Mouse (Mus musculus): Measurements from ENCODE around the gene Man1b1. TPM values are rescaled to one million over a fixed set of nuclear protein-coding genes. Genes with fewer than 3 reads are reported as not detected.

Gene Man1b1
- 21.6 TPM for polyA plus RNA-seq (2014; fragmentation: Illumina TruSeq; extraction: RNeasy Lipid Tissue Mini Kit (QIAGEN cat#74804); ENCODE audit: low read depth, low replicate concordance)

GRCm38 (mm10) chr2:25332286-25333160, at the start of gene Man1b1:
TSS of gene Man1b1 (plus strand) at chr2:25332338.

DNA sequence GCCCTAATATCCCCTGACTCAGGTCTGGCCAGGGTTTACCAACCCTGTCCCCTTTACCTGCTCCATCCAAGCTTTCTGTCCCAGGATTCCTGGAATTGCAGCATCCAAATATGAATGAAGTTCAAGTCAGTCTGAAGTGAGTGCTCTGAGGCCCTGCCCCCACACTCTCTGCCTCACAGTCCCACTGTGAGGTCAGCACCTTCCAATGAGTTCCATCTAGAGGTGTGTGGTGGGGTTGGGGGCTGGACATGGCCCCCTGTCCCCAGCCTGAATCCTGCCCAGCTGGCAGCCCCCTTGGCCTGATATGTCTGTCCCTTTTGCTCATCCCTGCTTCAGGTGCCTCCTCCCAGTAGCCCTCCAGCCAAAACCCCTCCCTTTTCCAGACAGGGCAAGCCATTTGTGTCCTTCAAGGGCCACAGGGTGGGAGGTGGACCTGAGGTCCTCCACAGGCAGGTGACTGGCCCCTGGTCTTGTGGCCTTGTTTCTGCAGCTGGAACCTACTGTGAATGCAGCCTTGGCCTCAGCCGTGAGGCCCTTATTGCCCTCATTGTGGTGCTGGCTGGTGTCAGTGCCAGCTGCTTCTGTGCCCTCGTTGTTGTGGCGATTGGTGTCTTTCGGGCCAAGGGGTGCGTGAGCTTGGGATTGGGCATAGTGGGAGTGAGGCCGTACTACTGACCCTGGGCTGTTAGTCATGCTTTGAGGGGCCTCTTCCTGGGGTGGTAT, 44.0 kb upstream of the Man1b1 start, which contains the start of gene Tmem210:
Gene Tmem210 (plus strand): TSS at position 219 of the 723 bp plus-strand sequence.

GRCm38 (mm10) chr2:25289651-25290050, 42.5 kb upstream of the Man1b1 start, which contains the start of gene Lrrc26:
TSS of gene Lrrc26 (plus strand) at chr2:25289915.

DNA sequence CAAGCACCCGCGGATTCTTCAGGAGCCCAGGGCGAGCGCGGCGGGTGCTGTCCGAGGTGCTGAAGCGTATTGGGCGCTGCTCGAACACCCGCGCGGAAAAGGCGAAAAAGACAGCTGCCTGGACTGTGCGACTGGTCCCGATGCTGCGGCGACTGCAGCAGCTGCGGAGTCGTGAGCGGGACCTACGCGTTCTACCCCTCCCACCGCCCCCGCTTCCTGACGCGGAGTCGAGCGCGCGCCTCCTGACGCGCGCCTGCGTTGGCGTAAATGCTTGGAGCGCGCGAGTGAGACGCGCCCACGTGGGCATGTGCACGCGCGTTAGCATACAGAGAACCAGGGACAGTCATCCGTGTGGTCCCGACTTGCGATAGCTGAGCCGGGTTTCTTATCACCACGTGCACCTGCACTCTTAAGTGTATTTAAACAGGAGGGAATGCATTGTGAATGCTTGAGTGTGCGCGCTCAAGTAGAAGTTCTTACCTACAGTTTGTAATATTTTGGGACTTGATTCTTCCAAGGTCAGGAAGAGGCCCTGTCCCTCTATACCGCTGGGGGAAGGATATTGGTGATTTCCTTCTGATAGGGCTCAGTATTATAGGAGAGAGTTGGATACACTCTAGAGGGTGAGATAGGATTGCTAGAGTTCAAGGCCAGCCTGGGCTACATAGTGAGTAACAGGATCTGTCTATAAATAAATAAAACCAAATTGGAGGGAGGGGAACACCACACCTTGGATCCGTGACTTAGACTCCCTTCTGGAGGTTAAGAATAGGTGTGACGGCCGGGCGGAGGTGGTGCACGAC, 13.0 kb upstream of the Man1b1 start, which contains the start of gene Grin1:
Gene Grin1 (minus strand): TSS at position 217 of the 803 bp plus-strand sequence.

DNA sequence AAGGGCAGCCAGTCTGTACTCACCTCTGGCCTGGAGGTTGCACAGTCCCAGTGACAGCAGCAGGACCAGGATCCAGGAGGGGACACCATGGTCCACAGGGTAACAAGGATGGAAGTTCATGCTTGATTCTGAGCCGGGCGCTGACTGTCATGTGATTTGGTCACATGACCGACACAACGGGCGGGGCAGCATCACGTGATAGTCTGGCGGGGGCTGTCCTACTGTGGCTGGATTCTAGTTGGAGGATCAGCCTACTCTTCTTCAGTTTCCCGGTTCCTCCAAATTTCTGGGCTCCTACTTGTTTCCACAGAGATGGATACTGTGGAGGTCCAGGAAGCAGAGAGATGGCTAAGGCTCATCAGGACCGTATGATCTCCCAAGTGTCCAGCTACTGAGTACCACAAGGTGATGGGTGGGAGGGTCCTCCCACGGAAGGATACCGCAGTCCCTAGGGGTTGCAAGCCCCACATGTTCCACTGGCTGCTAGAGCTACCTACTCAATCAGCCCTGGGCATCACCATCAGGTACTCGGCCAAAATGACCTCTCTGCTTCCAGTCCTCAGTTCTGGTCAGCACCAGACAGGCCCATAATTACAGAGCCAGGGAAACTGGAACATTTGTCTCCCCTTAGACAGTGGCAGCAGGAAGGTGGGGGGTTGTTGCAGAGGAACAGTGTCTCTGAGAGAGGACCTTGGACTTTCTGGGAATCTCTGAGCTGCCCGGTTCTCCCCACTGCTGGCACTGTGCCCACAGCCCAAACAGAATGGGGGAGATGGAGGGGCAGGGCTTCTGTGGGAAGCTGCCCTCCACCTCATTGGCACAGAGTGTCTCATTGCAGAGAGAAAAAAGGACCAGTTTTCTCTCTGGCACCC, 24.3 kb downstream of the Man1b1 start, which contains the start of gene Dpp7:
Gene Dpp7 (minus strand): TSS at position 152 of the 872 bp plus-strand sequence.

GRCm38 (mm10) chr2:25365091-25365761, 33.1 kb downstream of the Man1b1 start, which contains the start of gene Uap1l1:
TSS of gene Uap1l1 (minus strand) at chr2:25365682.

DNA sequence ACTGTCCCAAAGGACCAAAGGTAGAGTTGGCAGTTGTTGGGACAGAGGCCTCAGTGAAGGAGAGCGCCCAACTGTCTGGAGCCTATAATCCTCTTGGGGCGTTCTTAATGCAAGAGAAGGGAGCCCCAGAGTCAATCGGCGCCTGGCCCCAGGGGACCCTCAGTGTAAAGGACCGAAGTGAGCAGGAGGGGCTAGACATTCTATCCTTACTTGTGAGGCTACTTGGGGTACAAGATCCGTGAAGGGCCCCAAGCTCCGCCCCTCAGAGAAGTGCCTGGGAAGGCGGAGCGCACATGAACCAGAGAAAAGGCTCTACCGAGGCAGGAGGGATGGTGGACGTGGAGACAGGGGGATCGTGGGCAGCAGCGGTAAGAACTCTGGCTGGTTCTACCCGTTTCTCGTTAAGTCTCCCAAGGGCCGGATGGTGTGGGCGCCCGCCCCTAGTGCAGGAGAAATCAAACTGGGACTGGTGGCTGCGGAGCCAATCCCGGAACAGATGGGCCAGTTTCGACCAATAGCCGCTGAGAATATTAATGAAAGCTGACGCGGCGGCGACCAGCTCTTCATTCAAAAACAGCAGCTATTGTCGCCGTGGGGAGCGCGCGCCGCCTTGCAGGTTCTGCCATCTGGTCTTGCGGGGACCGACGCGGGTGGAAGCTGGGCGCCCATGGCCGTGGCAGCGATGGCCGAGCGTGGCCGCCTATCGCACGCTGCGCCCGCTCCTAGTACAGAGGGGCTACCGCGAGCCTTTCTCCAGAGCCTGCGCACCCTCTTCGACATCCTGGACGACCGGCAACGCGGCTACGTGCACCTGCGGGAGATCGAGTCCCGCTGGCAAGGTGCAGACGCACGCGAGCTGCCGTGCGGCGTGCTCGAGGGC, 39.9 kb downstream of the Man1b1 start, which contains the start of gene Sapcd2:
Gene Sapcd2 (plus strand): TSS at position 558 of the 880 bp plus-strand sequence.

DNA sequence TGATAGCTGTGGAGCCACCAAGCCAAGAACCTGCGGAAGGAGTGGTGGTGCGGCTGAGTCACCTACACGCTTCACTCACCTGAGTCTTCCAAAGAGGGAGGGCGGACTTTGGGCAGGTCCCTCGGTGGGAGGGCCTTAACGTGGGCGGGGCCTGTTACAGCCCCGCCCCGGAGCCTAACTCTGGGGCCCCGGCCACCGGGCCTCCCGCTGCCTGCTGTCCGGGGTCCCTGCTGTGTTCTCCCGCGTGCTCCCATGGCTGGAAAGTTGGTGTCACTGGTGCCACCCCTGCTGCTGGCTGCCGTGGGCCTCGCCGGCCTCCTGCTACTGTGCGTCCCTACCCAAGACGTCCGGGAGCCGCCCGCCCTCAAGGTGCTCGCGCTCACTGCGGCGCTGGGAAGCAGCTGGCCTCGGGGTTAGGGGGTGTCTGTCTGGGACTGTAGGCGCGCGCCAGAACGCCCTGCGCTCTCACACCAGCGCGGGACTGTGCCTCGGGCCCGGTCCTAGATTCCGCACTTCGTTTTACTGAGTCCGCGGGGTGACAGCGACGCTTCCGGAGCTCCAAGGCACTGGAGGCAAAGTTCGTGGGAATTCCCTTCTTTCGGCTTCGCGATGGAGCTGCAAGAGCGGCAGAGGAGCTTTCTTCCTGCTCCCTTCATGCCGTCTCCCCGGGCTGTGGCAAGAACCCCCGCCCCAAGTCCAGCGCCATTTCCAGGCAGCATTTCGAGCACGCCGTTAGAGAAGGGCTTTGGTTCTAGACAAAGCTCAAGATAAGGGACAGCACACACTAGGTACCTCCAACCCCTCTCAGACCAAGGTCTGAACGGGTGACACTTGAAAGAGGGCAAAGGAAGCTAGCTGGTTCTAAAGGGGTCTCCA, 63.8 kb downstream of the Man1b1 start, which contains the start of gene Entpd2:
Gene Entpd2 (plus strand): TSS at position 154 of the 876 bp plus-strand sequence.

DNA sequence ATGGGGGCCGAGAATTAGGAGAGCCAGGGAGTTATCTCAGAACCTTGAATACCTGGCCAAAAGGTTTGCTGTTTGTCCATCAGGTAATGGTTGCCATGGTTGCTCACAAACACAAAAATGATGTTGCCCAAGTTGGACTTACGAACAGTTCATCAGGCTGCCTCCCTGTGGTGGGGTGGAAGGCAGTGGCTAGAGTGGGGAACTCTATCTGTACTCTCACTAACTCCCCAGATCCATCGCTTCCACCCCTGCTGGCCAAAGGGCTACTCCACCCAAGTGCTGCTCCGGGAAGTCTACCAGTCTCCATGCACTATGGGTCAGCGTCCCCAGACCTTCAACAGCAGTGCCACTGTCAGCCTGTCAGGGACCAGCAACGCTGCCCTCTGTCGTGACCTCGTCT, 66.9 kb downstream of the Man1b1 start, which contains the start of gene Npdc1:
Gene Npdc1 (plus strand): TSS at position 301 of the 400 bp plus-strand sequence.

Other genes with a start within 250 kb of the Man1b1 start
- not detected for gene Noxa1, start 237.2 kb upstream of the Man1b1 start, polyA plus RNA-seq (2014; fragmentation: Illumina TruSeq; extraction: RNeasy Lipid Tissue Mini Kit (QIAGEN cat#74804); ENCODE audit: low read depth, low replicate concordance)
- 1.2 TPM for gene Nrarp, start 151.6 kb upstream of the Man1b1 start, polyA plus RNA-seq (2014; fragmentation: Illumina TruSeq; extraction: RNeasy Lipid Tissue Mini Kit (QIAGEN cat#74804); ENCODE audit: low read depth, low replicate concordance)
- 0.17 TPM for gene Tor4a, start 135.5 kb upstream of the Man1b1 start, polyA plus RNA-seq (2014; fragmentation: Illumina TruSeq; extraction: RNeasy Lipid Tissue Mini Kit (QIAGEN cat#74804); ENCODE audit: low read depth, low replicate concordance)
- gene Nelfb, start 120.8 kb upstream of the Man1b1 start, polyA plus RNA-seq (2014; fragmentation: Illumina TruSeq; extraction: RNeasy Lipid Tissue Mini Kit (QIAGEN cat#74804); ENCODE audit: low read depth, low replicate concordance), result 4.2 TPM
- gene Stpg3, start 117.7 kb upstream of the Man1b1 start, polyA plus RNA-seq (2014; fragmentation: Illumina TruSeq; extraction: RNeasy Lipid Tissue Mini Kit (QIAGEN cat#74804); ENCODE audit: low read depth, low replicate concordance), result 21.6 TPM
- gene Fam166a, start 113.6 kb upstream of the Man1b1 start, polyA plus RNA-seq (2014; fragmentation: Illumina TruSeq; extraction: RNeasy Lipid Tissue Mini Kit (QIAGEN cat#74804); ENCODE audit: low read depth, low replicate concordance), result 145 TPM
- gene Tubb4b, start 107.6 kb upstream of the Man1b1 start, polyA plus RNA-seq (2014; fragmentation: Illumina TruSeq; extraction: RNeasy Lipid Tissue Mini Kit (QIAGEN cat#74804); ENCODE audit: low read depth, low replicate concordance), result 327 TPM
- gene Slc34a3, start 98.0 kb upstream of the Man1b1 start, polyA plus RNA-seq (2014; fragmentation: Illumina TruSeq; extraction: RNeasy Lipid Tissue Mini Kit (QIAGEN cat#74804); ENCODE audit: low read depth, low replicate concordance), result not detected
- gene Rnf224, start 95.6 kb upstream of the Man1b1 start, polyA plus RNA-seq (2014; fragmentation: Illumina TruSeq; extraction: RNeasy Lipid Tissue Mini Kit (QIAGEN cat#74804); ENCODE audit: low read depth, low replicate concordance), result not detected
- gene Rnf208, start 90.1 kb upstream of the Man1b1 start, polyA plus RNA-seq (2014; fragmentation: Illumina TruSeq; extraction: RNeasy Lipid Tissue Mini Kit (QIAGEN cat#74804); ENCODE audit: low read depth, low replicate concordance), result not detected
- gene Cysrt1, start 89.9 kb upstream of the Man1b1 start, polyA plus RNA-seq (2014; fragmentation: Illumina TruSeq; extraction: RNeasy Lipid Tissue Mini Kit (QIAGEN cat#74804); ENCODE audit: low read depth, low replicate concordance), result not detected
- gene AL732309.1, start 85.5 kb upstream of the Man1b1 start, polyA plus RNA-seq (2014; fragmentation: Illumina TruSeq; extraction: RNeasy Lipid Tissue Mini Kit (QIAGEN cat#74804); ENCODE audit: low read depth, low replicate concordance), result 1.1 TPM
- 0.80 TPM for gene Tmem203, start 76.9 kb upstream of the Man1b1 start, polyA plus RNA-seq (2014; fragmentation: Illumina TruSeq; extraction: RNeasy Lipid Tissue Mini Kit (QIAGEN cat#74804); ENCODE audit: low read depth, low replicate concordance)
- gene Tprn, start 69.7 kb upstream of the Man1b1 start, polyA plus RNA-seq (2014; fragmentation: Illumina TruSeq; extraction: RNeasy Lipid Tissue Mini Kit (QIAGEN cat#74804); ENCODE audit: low read depth, low replicate concordance), result 24.4 TPM
- gene Ssna1, start 59.9 kb upstream of the Man1b1 start, polyA plus RNA-seq (2014; fragmentation: Illumina TruSeq; extraction: RNeasy Lipid Tissue Mini Kit (QIAGEN cat#74804); ENCODE audit: low read depth, low replicate concordance), result 4.1 TPM
- gene Anapc2, start 59.9 kb upstream of the Man1b1 start, polyA plus RNA-seq (2014; fragmentation: Illumina TruSeq; extraction: RNeasy Lipid Tissue Mini Kit (QIAGEN cat#74804); ENCODE audit: low read depth, low replicate concordance), result 3.3 TPM
- not detected for gene Tmem210, start 44.2 kb upstream of the Man1b1 start, polyA plus RNA-seq (2014; fragmentation: Illumina TruSeq; extraction: RNeasy Lipid Tissue Mini Kit (QIAGEN cat#74804); ENCODE audit: low read depth, low replicate concordance)
- gene Lrrc26, start 42.4 kb upstream of the Man1b1 start, polyA plus RNA-seq (2014; fragmentation: Illumina TruSeq; extraction: RNeasy Lipid Tissue Mini Kit (QIAGEN cat#74804); ENCODE audit: low read depth, low replicate concordance), result not detected
- not detected for gene Grin1, start 13.2 kb upstream of the Man1b1 start, polyA plus RNA-seq (2014; fragmentation: Illumina TruSeq; extraction: RNeasy Lipid Tissue Mini Kit (QIAGEN cat#74804); ENCODE audit: low read depth, low replicate concordance)
- 0.50 TPM for gene Dpp7, start 24.0 kb downstream of the Man1b1 start, polyA plus RNA-seq (2014; fragmentation: Illumina TruSeq; extraction: RNeasy Lipid Tissue Mini Kit (QIAGEN cat#74804); ENCODE audit: low read depth, low replicate concordance)
- gene Uap1l1, start 33.3 kb downstream of the Man1b1 start, polyA plus RNA-seq (2014; fragmentation: Illumina TruSeq; extraction: RNeasy Lipid Tissue Mini Kit (QIAGEN cat#74804); ENCODE audit: low read depth, low replicate concordance), result 0.10 TPM
- gene Sapcd2, start 40.0 kb downstream of the Man1b1 start, polyA plus RNA-seq (2014; fragmentation: Illumina TruSeq; extraction: RNeasy Lipid Tissue Mini Kit (QIAGEN cat#74804); ENCODE audit: low read depth, low replicate concordance), result 0.06 TPM
- 0.10 TPM for gene Entpd2, start 63.5 kb downstream of the Man1b1 start, polyA plus RNA-seq (2014; fragmentation: Illumina TruSeq; extraction: RNeasy Lipid Tissue Mini Kit (QIAGEN cat#74804); ENCODE audit: low read depth, low replicate concordance)
- gene Npdc1, start 67.0 kb downstream of the Man1b1 start, polyA plus RNA-seq (2014; fragmentation: Illumina TruSeq; extraction: RNeasy Lipid Tissue Mini Kit (QIAGEN cat#74804); ENCODE audit: low read depth, low replicate concordance), result 0.70 TPM
- gene Fut7, start 90.9 kb downstream of the Man1b1 start, polyA plus RNA-seq (2014; fragmentation: Illumina TruSeq; extraction: RNeasy Lipid Tissue Mini Kit (QIAGEN cat#74804); ENCODE audit: low read depth, low replicate concordance), result not detected
- 0.34 TPM for gene Abca2, start 96.4 kb downstream of the Man1b1 start, polyA plus RNA-seq (2014; fragmentation: Illumina TruSeq; extraction: RNeasy Lipid Tissue Mini Kit (QIAGEN cat#74804); ENCODE audit: low read depth, low replicate concordance)
- gene Clic3, start 124.5 kb downstream of the Man1b1 start, polyA plus RNA-seq (2014; fragmentation: Illumina TruSeq; extraction: RNeasy Lipid Tissue Mini Kit (QIAGEN cat#74804); ENCODE audit: low read depth, low replicate concordance), result not detected
- 2.9 TPM for gene Paxx, start 128.8 kb downstream of the Man1b1 start, polyA plus RNA-seq (2014; fragmentation: Illumina TruSeq; extraction: RNeasy Lipid Tissue Mini Kit (QIAGEN cat#74804); ENCODE audit: low read depth, low replicate concordance)
- 27.8 TPM for gene Ptgds, start 137.7 kb downstream of the Man1b1 start, polyA plus RNA-seq (2014; fragmentation: Illumina TruSeq; extraction: RNeasy Lipid Tissue Mini Kit (QIAGEN cat#74804); ENCODE audit: low read depth, low replicate concordance)
- gene Lcn12, start 161.6 kb downstream of the Man1b1 start, polyA plus RNA-seq (2014; fragmentation: Illumina TruSeq; extraction: RNeasy Lipid Tissue Mini Kit (QIAGEN cat#74804); ENCODE audit: low read depth, low replicate concordance), result not detected
- gene Fbxw5, start 168.4 kb downstream of the Man1b1 start, polyA plus RNA-seq (2014; fragmentation: Illumina TruSeq; extraction: RNeasy Lipid Tissue Mini Kit (QIAGEN cat#74804); ENCODE audit: low read depth, low replicate concordance), result 6.6 TPM
- 7.9 TPM for gene C8g, start 169.4 kb downstream of the Man1b1 start, polyA plus RNA-seq (2014; fragmentation: Illumina TruSeq; extraction: RNeasy Lipid Tissue Mini Kit (QIAGEN cat#74804); ENCODE audit: low read depth, low replicate concordance)
- gene Traf2, start 214.6 kb downstream of the Man1b1 start, polyA plus RNA-seq (2014; fragmentation: Illumina TruSeq; extraction: RNeasy Lipid Tissue Mini Kit (QIAGEN cat#74804); ENCODE audit: low read depth, low replicate concordance), result 1.1 TPM
- gene Edf1, start 225.5 kb downstream of the Man1b1 start, polyA plus RNA-seq (2014; fragmentation: Illumina TruSeq; extraction: RNeasy Lipid Tissue Mini Kit (QIAGEN cat#74804); ENCODE audit: low read depth, low replicate concordance), result 3.7 TPM
- gene Mamdc4, start 242.5 kb downstream of the Man1b1 start, polyA plus RNA-seq (2014; fragmentation: Illumina TruSeq; extraction: RNeasy Lipid Tissue Mini Kit (QIAGEN cat#74804); ENCODE audit: low read depth, low replicate concordance), result 1.2 TPM
- 3.4 TPM for gene Phpt1, start 242.9 kb downstream of the Man1b1 start, polyA plus RNA-seq (2014; fragmentation: Illumina TruSeq; extraction: RNeasy Lipid Tissue Mini Kit (QIAGEN cat#74804); ENCODE audit: low read depth, low replicate concordance)
- not detected for gene Ajm1, start 249.4 kb downstream of the Man1b1 start, polyA plus RNA-seq (2014; fragmentation: Illumina TruSeq; extraction: RNeasy Lipid Tissue Mini Kit (QIAGEN cat#74804); ENCODE audit: low read depth, low replicate concordance)